33 mouse cellular contexts compared by ENCODE assay signal in genomic region chr6:129494924-129495323, GRCm38 (mm10). TPM values are rescaled to one million over a fixed set of nuclear protein-coding genes. Genes with fewer than 3 reads are reported as not detected.
DNase-seq lines count a peak whose midpoint lies in the region; ATAC-seq and TF ChIP-seq lines count a peak whose summit lies in the region.
"Had no signal": no experiment of that assay in that cellular context is flagged by ENCODE, and none has a peak within 500 bp of the region (broad histone marks: within the 10 kb centered on the region; RNA-seq: fewer than 3 reads in every experiment).

No protein-coding gene starts in this region.

- no peak overlapping the region for H3K9ac ChIP-seq in lung, postnatal 0 days (replicated peaks; ENCODE audit: low read depth)
- H3K9ac ChIP-seq: embryonic facial prominence, embryonic 13.5 days; forebrain, embryonic 12.5 days; forebrain, embryonic 15.5 days; hindbrain, embryonic 14.5 days had no signal

- H3K4me1 ChIP-seq in lung, postnatal 0 days (ENCODE audit: insufficient read depth, low read depth, low read length), result no peaks in the 10 kb centered on the region
- no peaks in the 10 kb centered on the region for H3K4me1 ChIP-seq in kidney, adult 2 months (ENCODE audit: control insufficient read depth, insufficient read depth, low read length)
- H3K4me1 ChIP-seq: embryonic facial prominence, embryonic 10.5 days; embryonic facial prominence, embryonic 13.5 days; forebrain, embryonic 12.5 days; forebrain, embryonic 15.5 days; heart, embryonic 10.5 days had no signal

- H3K4me3 ChIP-seq in lung, postnatal 0 days (ENCODE audit: low read depth, low read length), result no peak overlapping the region
- H3K4me3 ChIP-seq in kidney, adult 2 months (ENCODE audit: insufficient read depth, low read depth, low read length), result no peak overlapping the region
- H3K4me3 ChIP-seq: embryonic facial prominence, embryonic 10.5 days; embryonic facial prominence, embryonic 13.5 days; erythroblast, embryonic 14.5 days; forebrain, embryonic 12.5 days; forebrain, embryonic 15.5 days; heart, adult 2 months; heart, embryonic 10.5 days had no signal

- no peaks in the 10 kb centered on the region for H3K9me3 ChIP-seq in lung, postnatal 0 days (ENCODE audit: low read length)
- H3K9me3 ChIP-seq: embryonic facial prominence, embryonic 10.5 days; embryonic facial prominence, embryonic 13.5 days; forebrain, embryonic 12.5 days; forebrain, embryonic 15.5 days; heart, embryonic 10.5 days had no signal

- no peak overlapping the region for H3K4me2 ChIP-seq in lung, postnatal 0 days (replicated peaks; ENCODE audit: low read depth, low read length)
- H3K4me2 ChIP-seq: embryonic facial prominence, embryonic 13.5 days; forebrain, embryonic 12.5 days; forebrain, embryonic 15.5 days; hindbrain, embryonic 14.5 days had no signal

- 70% methylated on average over 4 of the region's 4 CpGs for WGBS in lung, postnatal 0 days
- WGBS in kidney, adult 2 months, result 78% methylated on average over 4 of the region's 4 CpGs

- no peaks in the 10 kb centered on the region for H3K27me3 ChIP-seq in lung, postnatal 0 days (replicated peaks; ENCODE audit: insufficient read depth, low read length)
- no peaks in the 10 kb centered on the region for H3K27me3 ChIP-seq in kidney, adult 2 months (replicated peaks; ENCODE audit: control insufficient read depth, insufficient read depth, low read length)
- H3K27me3 ChIP-seq: embryonic facial prominence, embryonic 13.5 days; forebrain, embryonic 12.5 days; forebrain, embryonic 15.5 days had no signal

- no peak overlapping the region for H3K27ac ChIP-seq in lung, postnatal 0 days (ENCODE audit: low read length)
- no peak overlapping the region for H3K27ac ChIP-seq in kidney, adult 2 months (ENCODE audit: insufficient read depth, low read depth, low read length)
- H3K27ac ChIP-seq: embryonic facial prominence, embryonic 10.5 days; embryonic facial prominence, embryonic 13.5 days; forebrain, embryonic 12.5 days; forebrain, embryonic 15.5 days; heart, adult 2 months; heart, embryonic 10.5 days; hindbrain, embryonic 14.5 days; hindbrain, postnatal 0 days had no signal

- TF ChIP-seq POLR2A in kidney, adult 2 months (IDR thresholded peaks at IDR 0.05; ENCODE audit: low read depth, low read length), result no peak

- no peak for ATAC-seq in lung, postnatal 0 days
- ATAC-seq in common myeloid progenitor, adult 5-6 weeks (replicated peaks; ENCODE audit: low read depth, poor library complexity, severe bottlenecking), result peak; percentile 75
- ATAC-seq in megakaryocyte, adult 5-6 weeks (ENCODE audit: poor library complexity, severe bottlenecking), result peak; percentile 82
- peak; percentile 65; the same call in 1 of the 2 replicates for ATAC-seq in neutrophil, adult 5-6 weeks (ENCODE audit: extremely low read depth, insufficient number of reproducible peaks, low FRiP score, poor library complexity, severe bottlenecking)
- ATAC-seq: CD4-positive, CD25-positive, alpha-beta regulatory T cell, adult 4 months; forebrain, embryonic 15.5 days; hindbrain, postnatal 0 days had no signal

- DNase-seq in lung, postnatal 0 days (ENCODE audit: low spot score), result peak; percentile 19
- DNase-seq in lung, adult 18-20 months, result no peak
- DNase-seq in kidney, postnatal 4 days, result no peak
- DNase-seq in neural tube, embryonic 10.5 days (ENCODE audit: extremely low spot score, low spot score), result no peak
- no peak for DNase-seq in kidney, adult 2 months
- DNase-seq: adrenal gland, adult 2 months; adrenal gland, postnatal 14 days; cerebellum, adult 11 months; cerebellum, adult 2 months; cerebellum, adult 9-11 months; cerebellum, postnatal 25 days; embryo, embryonic 11 days; gastrocnemius, postnatal 25 days; heart, adult 2 months; heart, postnatal 36 days had no signal

- TF ChIP-seq CTCF in lung, postnatal 0 days (IDR thresholded peaks at IDR 0.05), result no peak
- TF ChIP-seq CTCF in kidney, adult 2 months (conservative IDR thresholded peaks at IDR 0.05; ENCODE audit: insufficient read depth, insufficient read length, low read depth, low read length), result no peak

- no peaks in the 10 kb centered on the region for H3K36me3 ChIP-seq in lung, postnatal 0 days (ENCODE audit: insufficient read depth, low read length)
- no peaks in the 10 kb centered on the region for H3K36me3 ChIP-seq in kidney, adult 2 months (ENCODE audit: control insufficient read depth, insufficient read depth, low read length)
- H3K36me3 ChIP-seq: embryonic facial prominence, embryonic 10.5 days; embryonic facial prominence, embryonic 13.5 days; forebrain, embryonic 12.5 days; forebrain, embryonic 15.5 days; heart, embryonic 10.5 days had no signal

- no peak for TF ChIP-seq EP300 in lung, postnatal 0 days (IDR thresholded peaks at IDR 0.05)

RNA-seq across cellular contexts. Expression of gene Olr1, which starts 12.0 kb away (rescaled TPM):
- polyA plus RNA-seq in lung, postnatal 0 days (2015; fragmentation: Nextera tagmentation; extraction: Ambion mirVana), result 2.7 and 4.3 TPM in 2 replicates
- 0.82 and 1.1 TPM in 2 replicates for total RNA-seq in common myeloid progenitor, adult 5-6 weeks (2017)
- total RNA-seq in megakaryocyte, adult 5-6 weeks (2015), result 10.0 and 12.9 TPM in 2 replicates
- 9.6 and 13.9 TPM in 2 replicates for total RNA-seq in megakaryocyte, adult 5-6 weeks (2017)
- 0.49 and 2.2 TPM in 2 replicates for total RNA-seq in neutrophil, adult 5-6 weeks (2017)
- 0.03 and 0.17 TPM in 2 replicates for polyA plus RNA-seq in kidney, adult 2 months (2012; rRNA removed)
- total RNA-seq: adrenal gland, postnatal 14 days; gastrocnemius, postnatal 25 days; hindbrain, postnatal 0 days; MEL had no signal
- polyA plus RNA-seq: adrenal gland, adult 2 months; cerebellum, adult 2 months; cortical plate, adult 2 months; embryonic facial prominence, embryonic 13.5 days; erythroblast, embryonic 14.5 days; forebrain, embryonic 12.5 days; forebrain, embryonic 15.5 days; hindbrain, embryonic 11.5 days; hindbrain, embryonic 14.5 days had no signal

RNA-seq across cellular contexts. Expression of gene Tmem52b, which starts 17.4 kb away (rescaled TPM):
- polyA plus RNA-seq in lung, postnatal 0 days (2015; fragmentation: Nextera tagmentation; extraction: Ambion mirVana), result not detected in 2 replicates
- 0.18 TPM in 1 of 2 replicates, not detected in the other for total RNA-seq in common myeloid progenitor, adult 5-6 weeks (2017)
- not detected in 2 replicates for total RNA-seq in megakaryocyte, adult 5-6 weeks (2015)
- not detected in 2 replicates for total RNA-seq in megakaryocyte, adult 5-6 weeks (2017)
- 1.5 TPM in 1 of 2 replicates, not detected in the other for total RNA-seq in neutrophil, adult 5-6 weeks (2017)
- 124 and 212 TPM in 2 replicates for polyA plus RNA-seq in kidney, adult 2 months (2012; rRNA removed)
- total RNA-seq: adrenal gland, adult 2 months; adrenal gland, postnatal 14 days; gastrocnemius, adult 8-10 months; gastrocnemius, postnatal 25 days; heart, adult 2 months; heart, postnatal 36 days; MEL had no signal
- polyA plus RNA-seq: adrenal gland, adult 2 months; CD4-positive, CD25-positive, alpha-beta regulatory T cell, adult 4 months; cerebellum, adult 2 months; cortical plate, adult 2 months; embryonic facial prominence, embryonic 10.5 days; embryonic facial prominence, embryonic 13.5 days; erythroblast, embryonic 14.5 days; forebrain, embryonic 12.5 days; forebrain, embryonic 15.5 days; heart, adult 2 months; heart, embryonic 10.5 days; heart, embryonic 14.5 days; heart, postnatal 0 days; hindbrain, embryonic 11.5 days; hindbrain, postnatal 0 days had no signal

RNA-seq across cellular contexts. Expression of gene Gabarapl1, which starts 38.0 kb away (rescaled TPM):
- polyA plus RNA-seq in lung, postnatal 0 days (2015; fragmentation: Nextera tagmentation; extraction: Ambion mirVana), result 78.8 and 82.3 TPM in 2 replicates
- total RNA-seq in common myeloid progenitor, adult 5-6 weeks (2017), result 90.8 and 91.1 TPM in 2 replicates
- total RNA-seq in megakaryocyte, adult 5-6 weeks (2015), result 5.6 and 7.4 TPM in 2 replicates
- 17.6 and 20.7 TPM in 2 replicates for total RNA-seq in megakaryocyte, adult 5-6 weeks (2017)
- 9.6 and 10.1 TPM in 2 replicates for total RNA-seq in neutrophil, adult 5-6 weeks (2017)
- polyA plus RNA-seq in kidney, adult 2 months (2012; rRNA removed), result 648 and 804 TPM in 2 replicates

RNA-seq across cellular contexts. Expression of gene Clec1a, which starts 43.1 kb away (rescaled TPM):
- polyA plus RNA-seq in lung, postnatal 0 days (2015; fragmentation: Nextera tagmentation; extraction: Ambion mirVana), result 111 and 132 TPM in 2 replicates
- 0.14 TPM in 1 of 2 replicates, not detected in the other for total RNA-seq in common myeloid progenitor, adult 5-6 weeks (2017)
- total RNA-seq in megakaryocyte, adult 5-6 weeks (2015), result 0.07 TPM in 1 of 2 replicates, not detected in the other
- total RNA-seq in megakaryocyte, adult 5-6 weeks (2017), result 0.15 TPM in 1 of 2 replicates, not detected in the other
- 3.6 and 4.3 TPM in 2 replicates for total RNA-seq in neutrophil, adult 5-6 weeks (2017)
- 2.6 and 2.8 TPM in 2 replicates for polyA plus RNA-seq in kidney, adult 2 months (2012; rRNA removed)
- total RNA-seq: MEL had no signal
- polyA plus RNA-seq: CD4-positive, CD25-positive, alpha-beta regulatory T cell, adult 4 months; erythroblast, embryonic 14.5 days had no signal
